Mouse (Mus musculus) frontal cortex, postnatal 14 days (tissue): ENCODE data around the gene Rpl18.

Experiments used
- DNase-seq, 2 experiments: peaks; one replicate each; pipeline ENCODE4 v3.0.0; 2022; ENCODE audit warnings: low spot score in 2 of 2

Gene Rpl18

DNA sequence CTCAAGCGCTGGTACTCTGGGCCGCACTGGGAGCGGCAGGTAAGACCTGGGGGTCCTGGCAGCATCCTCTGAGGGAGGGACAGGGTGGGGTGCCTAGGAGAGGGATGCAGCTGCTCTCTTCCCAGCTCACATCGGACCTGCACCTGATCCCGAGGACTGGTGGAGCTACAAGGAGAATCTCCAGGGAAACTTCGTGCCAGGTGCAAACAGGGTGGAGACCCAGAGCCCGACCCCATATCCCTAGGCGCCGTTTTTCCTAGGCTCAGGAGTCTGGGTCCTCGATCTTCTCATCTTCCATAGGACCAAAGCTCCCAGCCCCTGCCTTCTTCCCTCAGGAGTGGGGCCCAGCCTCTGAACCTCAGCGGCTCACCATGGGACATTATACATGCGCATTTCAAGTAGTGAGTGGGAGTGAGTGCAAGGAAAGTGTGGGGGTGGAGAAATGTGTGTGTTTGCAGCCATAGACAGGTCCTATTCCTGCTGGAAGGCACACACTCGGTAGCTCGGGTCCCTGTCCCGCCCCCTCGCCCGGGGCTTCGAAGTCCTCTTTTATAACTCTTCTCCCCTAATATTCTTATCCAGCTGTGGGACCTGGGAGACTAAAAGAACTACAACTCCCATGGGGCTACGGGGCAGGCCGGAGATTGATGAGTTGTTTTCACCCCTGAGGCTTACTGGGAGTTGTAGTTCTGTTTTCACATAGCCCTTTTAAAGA, 14.8 kb upstream of the Rpl18 start:
- DNase-seq, result peak; percentile 71 to 83

- no peak for DNase-seq
These were observed 14.2 kb upstream of the Rpl18 start for GRCm38 (mm10) chr7:45701072-45701471.

DNA sequence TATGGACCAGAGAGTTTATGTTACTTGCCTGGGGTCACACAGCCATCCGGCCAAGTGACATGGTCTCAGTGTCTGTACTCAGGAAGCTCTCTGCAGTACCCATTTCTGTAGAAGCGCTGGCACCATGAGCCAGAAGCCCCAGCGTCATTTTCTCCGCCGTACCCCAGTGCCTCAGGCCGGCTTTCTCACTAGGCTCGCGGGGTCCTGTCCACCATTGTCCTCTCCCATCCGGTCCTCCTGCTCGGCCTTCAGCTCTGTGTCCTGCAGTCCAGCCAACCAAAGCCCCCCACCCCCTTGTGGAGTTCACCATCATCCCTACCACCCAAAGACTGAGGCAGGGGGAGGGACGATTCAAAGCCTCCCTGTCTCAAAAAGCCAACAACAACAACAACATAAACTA, 13.7 kb upstream of the Rpl18 start:
- DNase-seq, result no peak

- DNase-seq, result no peak
These were observed 12.9 kb upstream of the Rpl18 start for GRCm38 (mm10) chr7:45702316-45702715.

- DNase-seq, result no peak
These were observed 12.3 kb upstream of the Rpl18 start for GRCm38 (mm10) chr7:45702809-45703520.

GRCm38 (mm10) chr7:45703521-45704033, 11.7 kb upstream of the Rpl18 start:
- peak in 1 of 2 experiments; percentile 46 for DNase-seq

DNA sequence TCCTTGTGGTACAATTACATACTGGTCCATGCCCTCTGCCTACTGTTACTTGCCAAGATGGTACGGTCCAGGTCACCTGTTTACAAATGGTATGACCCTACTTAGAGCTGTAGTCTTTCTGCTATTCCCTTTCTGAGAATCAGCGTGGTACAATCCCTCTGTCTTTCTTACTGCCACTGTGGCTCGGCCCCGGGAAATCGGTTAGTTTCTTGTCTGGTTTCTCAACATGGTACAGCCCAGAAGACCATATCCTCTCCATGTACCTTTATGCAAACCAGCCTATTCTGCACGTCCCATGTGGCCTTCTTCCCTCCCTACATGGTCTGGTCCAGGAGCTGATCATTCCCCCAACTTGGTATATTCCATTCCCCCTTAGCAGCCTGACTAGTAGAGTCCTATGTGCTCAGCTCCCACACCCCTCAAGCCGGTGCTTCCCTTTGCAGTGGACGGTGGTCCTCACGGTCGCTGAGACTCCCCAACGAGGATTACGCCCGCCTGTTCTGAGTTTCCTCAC, 11.2 kb upstream of the Rpl18 start:
- DNase-seq, result peak; percentile 69 to 86

- peak; percentile 99 to 100 for DNase-seq
These were observed 10.4 kb upstream of the Rpl18 start, which contains the start of gene Dbp for GRCm38 (mm10) chr7:45704730-45705442. Dbp (plus strand) TSS chr7:45705088.

DNA sequence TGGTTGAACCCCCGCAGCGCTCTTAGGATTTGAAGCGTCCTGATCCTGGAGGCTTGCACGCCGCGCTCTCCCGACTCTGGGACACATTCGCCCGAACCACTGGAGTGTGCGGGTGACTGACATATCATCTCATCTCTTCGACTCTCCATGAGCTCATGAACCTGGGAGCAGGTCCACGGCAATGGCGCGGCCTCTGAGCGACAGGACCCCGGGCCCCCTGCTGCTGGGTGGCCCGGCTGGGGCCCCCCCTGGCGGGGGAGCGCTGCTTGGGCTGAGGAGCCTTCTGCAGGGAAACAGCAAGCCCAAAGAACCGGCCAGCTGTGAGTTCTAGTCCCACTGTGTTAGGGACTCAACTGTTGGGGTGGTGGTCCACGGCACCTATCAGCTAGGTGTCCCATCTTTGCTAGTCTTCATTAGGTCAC, 9.8 kb upstream of the Rpl18 start:
- no peak for DNase-seq

DNA sequence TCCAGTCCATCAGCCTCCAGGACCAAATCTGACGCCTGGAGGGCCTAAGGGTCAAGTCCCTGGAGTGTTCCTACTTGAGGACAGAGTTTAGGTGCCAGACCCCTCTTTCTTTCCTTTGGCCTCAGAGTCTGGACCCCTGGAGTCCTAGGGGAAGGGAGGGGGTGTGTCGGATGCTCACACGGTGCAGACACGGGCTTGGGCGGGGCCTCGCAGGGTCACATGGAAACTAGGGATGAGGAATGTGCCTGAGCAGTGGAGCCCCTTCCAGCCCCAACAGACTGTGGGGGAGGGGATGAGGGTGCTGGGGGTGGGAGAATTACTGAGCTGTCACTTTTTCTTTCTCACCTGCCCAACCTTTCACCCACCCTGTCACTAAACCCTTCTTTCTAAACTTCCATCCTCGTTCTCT, 9.4 kb upstream of the Rpl18 start:
- peak; percentile 76 to 88 for DNase-seq

- DNase-seq, result peak; percentile 77 to 81
These were observed 8.5 kb upstream of the Rpl18 start for GRCm38 (mm10) chr7:45706721-45707241.

DNA sequence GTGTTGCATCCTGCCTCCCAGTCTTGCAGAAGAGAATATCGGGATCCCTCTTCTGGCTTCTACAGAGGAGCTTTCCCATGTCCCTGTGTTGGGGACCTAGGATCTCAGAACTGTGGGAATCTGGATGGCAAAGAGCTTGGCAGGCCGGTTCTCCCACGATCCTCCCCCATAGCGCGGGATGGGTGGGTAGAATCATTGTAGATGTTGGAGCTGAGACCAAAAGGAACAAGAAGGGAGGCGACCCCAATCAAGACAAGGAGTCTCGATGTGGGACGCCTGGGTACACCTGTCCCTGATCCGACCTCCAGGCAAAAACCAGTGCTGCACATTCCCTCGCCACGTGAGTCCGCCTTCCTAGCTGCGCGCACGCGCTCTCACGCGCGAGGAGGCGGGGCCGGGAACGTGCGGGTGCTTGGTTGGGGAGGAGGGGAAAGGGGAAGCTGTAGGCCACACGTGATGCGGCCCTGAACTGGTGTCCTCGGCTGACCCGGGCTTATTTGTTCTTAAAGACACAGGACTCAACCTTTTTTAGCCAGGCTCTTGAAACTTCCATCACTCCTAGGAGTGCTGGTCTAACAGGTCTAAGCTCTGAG, 7.8 kb upstream of the Rpl18 start:
- DNase-seq, result peak; percentile 93

GRCm38 (mm10) chr7:45708221-45708761, 7.0 kb upstream of the Rpl18 start:
- DNase-seq, result no peak

DNA sequence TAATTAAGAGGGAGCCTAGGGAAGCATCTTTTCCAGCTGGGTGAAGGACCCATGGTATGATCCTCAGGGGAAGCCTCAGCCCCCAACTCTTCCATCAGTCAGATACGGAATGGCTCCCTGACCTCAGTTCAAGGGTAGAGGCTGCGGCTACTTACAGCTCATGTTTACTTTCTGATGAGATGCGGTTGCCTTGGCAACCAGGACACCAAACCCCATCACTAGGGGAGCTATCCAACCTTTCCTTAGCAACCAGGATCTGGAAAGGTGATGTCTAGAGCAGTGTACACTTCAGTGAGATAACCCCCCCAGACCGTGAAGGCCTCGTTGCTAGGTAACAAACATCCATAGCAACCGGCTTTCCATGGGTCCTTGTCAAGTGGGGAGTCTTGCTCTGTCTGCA, 6.2 kb upstream of the Rpl18 start:
- DNase-seq, result no peak

- no peak for DNase-seq
These were observed 5.4 kb upstream of the Rpl18 start for GRCm38 (mm10) chr7:45709677-45710355.

GRCm38 (mm10) chr7:45710477-45711191, 4.6 kb upstream of the Rpl18 start:
- DNase-seq, result no peak

DNA sequence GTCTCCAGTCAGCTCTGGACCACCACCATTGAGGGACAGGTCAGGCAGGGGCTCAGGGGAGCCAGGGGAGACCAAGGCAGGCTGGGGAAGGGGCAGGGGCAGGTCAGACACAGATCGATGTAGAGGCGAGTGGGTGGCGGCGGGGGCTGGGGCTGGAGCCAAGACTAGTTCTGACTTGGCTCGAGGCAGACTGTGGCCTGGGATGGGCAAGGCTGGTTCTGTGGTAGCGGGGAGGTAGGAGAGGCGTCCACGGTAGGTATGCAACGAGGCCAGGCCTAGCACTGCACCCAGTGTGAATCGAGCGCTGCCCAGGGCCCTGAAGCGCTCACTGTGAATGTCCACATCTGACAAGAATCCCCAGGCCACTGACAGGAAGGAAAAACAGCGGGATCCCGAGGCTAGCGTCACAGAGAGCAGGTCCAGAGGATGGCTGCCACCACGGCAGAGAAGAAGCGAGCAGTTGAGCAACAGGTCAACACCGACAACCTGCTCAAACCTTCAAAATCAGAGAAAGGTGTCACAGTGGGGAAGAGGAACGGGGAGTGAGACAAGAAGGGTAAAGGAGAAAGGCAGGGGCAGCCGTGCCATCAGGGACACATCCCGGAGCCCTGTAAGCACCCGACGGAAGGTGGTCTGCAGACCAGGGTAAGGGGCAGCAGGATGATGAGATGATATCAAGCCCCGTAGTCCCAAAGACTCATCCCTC, 3.8 kb upstream of the Rpl18 start:
- DNase-seq, result no peak

DNA sequence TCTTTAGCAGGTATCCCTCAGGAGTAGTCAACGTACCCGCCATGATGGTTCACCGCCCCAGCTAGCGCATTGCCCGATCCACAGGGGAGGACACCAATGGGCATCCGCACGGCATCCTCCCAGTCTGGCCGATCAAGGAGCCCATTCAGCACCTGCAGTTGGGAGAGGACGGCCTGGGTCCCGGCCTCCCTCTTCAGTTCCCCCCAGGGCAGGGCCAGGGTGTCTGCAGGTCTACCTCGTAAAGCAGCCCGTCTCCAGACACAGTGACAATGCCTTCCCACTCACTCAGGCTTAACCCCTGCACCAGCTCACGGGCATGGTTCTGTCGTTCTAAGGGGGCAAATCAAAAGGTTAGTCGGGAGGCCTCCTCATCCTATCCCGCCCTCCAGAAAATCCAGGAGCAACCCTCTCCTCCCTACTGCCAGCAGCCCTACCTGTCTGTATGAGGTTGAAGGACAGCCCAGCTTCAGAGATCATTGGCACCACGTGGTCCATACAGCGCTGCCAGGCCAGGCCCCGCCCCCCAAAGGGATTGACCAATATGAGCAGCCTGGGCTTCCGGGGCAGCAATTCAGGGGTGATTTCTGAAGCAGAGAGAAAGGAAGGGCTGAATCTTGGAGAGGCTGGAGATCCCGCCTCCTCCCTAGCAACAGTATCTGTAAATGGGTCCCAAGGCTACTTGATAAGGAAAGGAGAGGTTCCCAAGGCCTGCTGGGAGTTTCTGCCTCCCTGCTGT, 3.1 kb upstream of the Rpl18 start:
- DNase-seq, result no peak

DNA sequence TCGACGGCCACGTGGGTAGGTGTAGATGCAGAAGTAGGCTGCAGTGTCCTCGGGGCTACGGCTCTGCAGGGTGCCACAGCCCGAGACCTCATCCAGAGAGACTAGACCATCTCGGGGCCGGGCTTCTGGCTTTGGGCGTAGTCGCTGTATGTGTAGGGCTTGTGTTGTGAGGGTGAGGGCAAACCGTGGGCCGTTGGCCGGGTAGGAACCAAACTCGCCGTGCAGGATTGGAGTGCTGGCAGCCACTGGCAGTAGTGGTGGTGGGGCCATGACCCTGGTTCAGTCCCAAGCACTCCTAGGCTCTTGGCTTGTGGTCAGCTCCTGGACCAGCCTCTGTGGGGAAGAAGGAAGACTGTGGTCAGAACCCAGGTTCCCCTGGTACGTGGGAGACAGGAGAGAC, 1.9 kb upstream of the Rpl18 start:
- DNase-seq, result no peak
